Mouse (Mus musculus) neural tube, embryonic 13.5 days (tissue): Measurements from ENCODE around the gene Kif26b. TPM values are rescaled to one million over a fixed set of nuclear protein-coding genes. Genes with fewer than 3 reads are reported as not detected.

ENCODE experiments used
- ATAC-seq: fragments of 200-750 bp; cut with Nextera tagmentation; 2 replicates; pipeline ENCODE4 v1.8.0; 2017; ENCODE audit warnings: low read depth, mild to moderate bottlenecking, moderate TSS enrichment, moderate library complexity
- H3K27ac ChIP-seq: fragments of 300-500 bp; sonication (generic); replicated peaks from 2 replicates; pipeline ENCODE4 v1.5.1; 2015; ENCODE audit warnings: moderate library complexity, mild to moderate bottlenecking, inconsistent platforms
- H3K27me3 ChIP-seq: fragments of 300-500 bp; sonication (generic); 2 replicates; pipeline ENCODE4 v1.6.1; 2015; ENCODE audit warnings: mild to moderate bottlenecking, inconsistent platforms
- H3K36me3 ChIP-seq: fragments of 300-500 bp; sonication (generic); 2 replicates; pipeline ENCODE4 v1.6.1; 2015; ENCODE audit warnings: mild to moderate bottlenecking, inconsistent platforms
- H3K4me1 ChIP-seq: fragments of 300-500 bp; sonication (generic); replicated peaks from 2 replicates; pipeline ENCODE4 v1.6.1; 2015; ENCODE audit warnings: inconsistent platforms
- H3K4me2 ChIP-seq: fragments of 300-500 bp; sonication (generic); 2 replicates; pipeline ENCODE4 v1.6.1; 2015; ENCODE audit warnings: inconsistent platforms, mild to moderate bottlenecking, moderate library complexity
- H3K4me3 ChIP-seq: fragments of 300-500 bp; sonication (generic); 2 replicates; pipeline ENCODE4 v1.5.1; 2015; ENCODE audit warnings: mild to moderate bottlenecking, inconsistent platforms
- H3K9ac ChIP-seq: fragments of 300-500 bp; sonication (generic); 2 replicates; pipeline ENCODE4 v1.6.1; 2015; ENCODE audit warnings: moderate library complexity, mild to moderate bottlenecking, inconsistent platforms
- H3K9me3 ChIP-seq: fragments of 300-500 bp; sonication (generic); 2 replicates; pipeline ENCODE4 v1.6.1; 2016; ENCODE audit warnings: inconsistent platforms
- WGBS: fragments of 180-500 bp; shearing (Covaris S2); methylation state at CpG from one replicate; pipeline ENCODE4 v1.1.7; 2015; 5-methylcytosine and 5-hydroxymethylcytosine counted together
- polyA plus RNA-seq: library from polyadenylated mRNA; unstranded; fragments of >200 nt; fragmentation: Nextera tagmentation; extraction: Ambion mirVana; gene quantifications from 2 replicates; pipeline ENCODE4 v1.2.1, GENCODE M21; 2015

Kif26b gene
- polyA plus RNA-seq, 1 experiment from 2014 or later: 10.5 TPM

- Histone ChIP-seq H3K4me2 (no peak overlapping the region), H3K27ac (no peak overlapping the region), H3K4me3 (no peak overlapping the region), H3K36me3 (peaks cover 4% of the 10 kb centered on the region; the same call in 1 of the 2 replicates), H3K4me1 (peaks cover 20% of the 10 kb centered on the region; the same call in 1 of the 2 replicates), H3K9ac (no peak overlapping the region), H3K9me3 (no peaks in the 10 kb centered on the region), H3K27me3 (no peaks in the 10 kb centered on the region)
- no peak for ATAC-seq
- 73% methylated on average over 8 of the region's 8 CpGs for WGBS
Observed at GRCm38 (mm10) chr1:178542990-178543944, 14.3 kb downstream of the Kif26b start.

- H3K27me3 ChIP-seq: no peaks in the 10 kb centered on the region
- H3K4me2 ChIP-seq: no peak overlapping the region
- no peak overlapping the region for H3K4me3 ChIP-seq
- no peak overlapping the region for H3K27ac ChIP-seq
- H3K36me3 ChIP-seq: no peaks in the 10 kb centered on the region; the same call in 1 of the 2 replicates
- H3K9ac ChIP-seq: no peak overlapping the region
- no peaks in the 10 kb centered on the region for H3K9me3 ChIP-seq
- WGBS: 73% methylated on average over 3 of the region's 3 CpGs
- H3K4me1 ChIP-seq: peaks cover 20% of the 10 kb centered on the region; the same call in 1 of the 2 replicates
- ATAC-seq: no peak
Observed at GRCm38 (mm10) chr1:178544585-178544984, 15.7 kb downstream of the Kif26b start.

GRCm38 (mm10) chr1:178549576-178549975 lies 20.7 kb downstream of the Kif26b start:
- Histone ChIP-seq H3K27ac (no peak overlapping the region), H3K4me3 (no peak overlapping the region), H3K9ac (no peak overlapping the region), H3K27me3 (no peaks in the 10 kb centered on the region), H3K9me3 (no peaks in the 10 kb centered on the region), H3K4me1 (peaks cover 17% of the 10 kb centered on the region), H3K36me3 (no peaks in the 10 kb centered on the region; the same call in 1 of the 2 replicates), H3K4me2 (no peak overlapping the region)
- 94% methylated on average over 4 of the region's 4 CpGs for WGBS
- no peak for ATAC-seq

GRCm38 (mm10) chr1:178550477-178551047 lies 21.6 kb downstream of the Kif26b start:
- no peak overlapping the region for H3K9ac ChIP-seq
- no peaks in the 10 kb centered on the region; the same call in 1 of the 2 replicates for H3K36me3 ChIP-seq
- no peaks in the 10 kb centered on the region for H3K9me3 ChIP-seq
- H3K4me2 ChIP-seq: no peak overlapping the region
- peaks cover 17% of the 10 kb centered on the region for H3K4me1 ChIP-seq
- no peak overlapping the region for H3K4me3 ChIP-seq
- ATAC-seq: no peak
- WGBS: 89% methylated on average over 5 of the region's 5 CpGs
- no peak overlapping the region for H3K27ac ChIP-seq
- no peaks in the 10 kb centered on the region for H3K27me3 ChIP-seq

GRCm38 (mm10) chr1:178552278-178552897 lies 23.5 kb downstream of the Kif26b start:
- 87% methylated on average over 6 of the region's 6 CpGs for WGBS
- no peaks in the 10 kb centered on the region; the same call in 1 of the 2 replicates for H3K36me3 ChIP-seq
- H3K9me3 ChIP-seq: no peaks in the 10 kb centered on the region
- no peak overlapping the region for H3K27ac ChIP-seq
- 0 out of 2 replicates have a peak, but pooled peaks have one; percentile 32 for ATAC-seq
- peaks cover 17% of the 10 kb centered on the region for H3K4me1 ChIP-seq
- H3K27me3 ChIP-seq: no peaks in the 10 kb centered on the region
- H3K4me3 ChIP-seq: no peak overlapping the region
- H3K4me2 ChIP-seq: no peak overlapping the region
- H3K9ac ChIP-seq: no peak overlapping the region

- 70% methylated on average over 10 of the region's 10 CpGs for WGBS
- Histone ChIP-seq H3K27me3 (no peaks in the 10 kb centered on the region), H3K9ac (no peak overlapping the region), H3K4me1 (peaks cover 17% of the 10 kb centered on the region), H3K27ac (no peak overlapping the region), H3K4me2 (no peak overlapping the region), H3K9me3 (no peaks in the 10 kb centered on the region), H3K4me3 (no peak overlapping the region), H3K36me3 (no peaks in the 10 kb centered on the region; the same call in 1 of the 2 replicates)
- ATAC-seq: no peak
Observed at GRCm38 (mm10) chr1:178552898-178553284, 24.0 kb downstream of the Kif26b start.

- Histone ChIP-seq H3K4me3 (no peak overlapping the region), H3K9ac (no peak overlapping the region), H3K36me3 (no peaks in the 10 kb centered on the region; the same call in 1 of the 2 replicates), H3K27me3 (no peaks in the 10 kb centered on the region), H3K4me1 (peaks cover 17% of the 10 kb centered on the region), H3K9me3 (peaks cover 9% of the 10 kb centered on the region), H3K4me2 (no peak overlapping the region), H3K27ac (no peak overlapping the region)
- ATAC-seq: no peak
- 92% methylated on average over 8 of the region's 8 CpGs for WGBS
Observed at GRCm38 (mm10) chr1:178556226-178556625, 27.3 kb downstream of the Kif26b start.

- WGBS: 98% methylated on average over 1 of the region's 1 CpGs
- no peak overlapping the region for H3K4me2 ChIP-seq
- H3K9me3 ChIP-seq: peaks cover 9% of the 10 kb centered on the region
- H3K27me3 ChIP-seq: no peaks in the 10 kb centered on the region
- no peak overlapping the region for H3K9ac ChIP-seq
- H3K4me1 ChIP-seq: peaks cover 12% of the 10 kb centered on the region
- H3K4me3 ChIP-seq: no peak overlapping the region
- no peaks in the 10 kb centered on the region; the same call in 1 of the 2 replicates for H3K36me3 ChIP-seq
- no peak for ATAC-seq
- no peak overlapping the region for H3K27ac ChIP-seq
Observed at GRCm38 (mm10) chr1:178560043-178560442, 31.1 kb downstream of the Kif26b start.

GRCm38 (mm10) chr1:178563834-178564233 lies 34.9 kb downstream of the Kif26b start:
- ATAC-seq: no peak
- no peak overlapping the region for H3K4me3 ChIP-seq
- peaks cover 9% of the 10 kb centered on the region for H3K9me3 ChIP-seq
- no peak overlapping the region for H3K9ac ChIP-seq
- H3K27ac ChIP-seq: 0 out of 2 replicates have a peak overlapping the region, but pooled peaks have one; percentile 29
- H3K27me3 ChIP-seq: no peaks in the 10 kb centered on the region
- peaks cover 36% of the 10 kb centered on the region for H3K4me1 ChIP-seq
- no peaks in the 10 kb centered on the region; the same call in 1 of the 2 replicates for H3K36me3 ChIP-seq
- H3K4me2 ChIP-seq: no peak overlapping the region
- WGBS: 76% methylated on average over 2 of the region's 2 CpGs

GRCm38 (mm10) chr1:178564800-178565199 lies 35.9 kb downstream of the Kif26b start:
- Histone ChIP-seq H3K4me3 (no peak overlapping the region), H3K9ac (no peak overlapping the region), H3K4me1 (peaks cover 46% of the 10 kb centered on the region), H3K27ac (no peak overlapping the region), H3K27me3 (no peaks in the 10 kb centered on the region), H3K4me2 (no peak overlapping the region), H3K9me3 (peaks cover 7% of the 10 kb centered on the region), H3K36me3 (no peaks in the 10 kb centered on the region; the same call in 1 of the 2 replicates)
- 64% methylated on average over 4 of the region's 4 CpGs for WGBS
- no peak for ATAC-seq

GRCm38 (mm10) chr1:178568551-178569545 lies 39.9 kb downstream of the Kif26b start:
- ATAC-seq: no peak
- Histone ChIP-seq H3K4me3 (no peak overlapping the region), H3K4me2 (no peak overlapping the region), H3K27ac (no peak overlapping the region), H3K9ac (no peak overlapping the region), H3K36me3 (no peaks in the 10 kb centered on the region), H3K4me1 (peaks cover 74% of the 10 kb centered on the region), H3K9me3 (no peaks in the 10 kb centered on the region), H3K27me3 (no peaks in the 10 kb centered on the region)
- 21% methylated on average over 7 of the region's 7 CpGs for WGBS
